Mouse (Mus musculus) kidney, adult 2 months (tissue): ENCODE measurements around the gene Pitpnm3. TPM values are rescaled to one million over a fixed set of nuclear protein-coding genes. Genes with fewer than 3 reads are reported as not detected.

ENCODE experiments used
- DNase-seq: peaks from one replicate; pipeline ENCODE4 v3.0.0; 2021
- H3K27ac ChIP-seq: fragments of 200-500 bp; 2 replicates; pipeline ENCODE4 v1.5.1; 2012; ENCODE audit warnings: low read depth, low read length, control low read depth, inconsistent platforms; ENCODE audit not compliant: insufficient read depth
- H3K27me3 ChIP-seq: fragments of 200-500 bp; replicated peaks from 2 replicates; pipeline ENCODE4 v1.6.1; 2012; ENCODE audit warnings: mild to moderate bottlenecking, moderate library complexity, low read length, inconsistent platforms; ENCODE audit not compliant: control insufficient read depth, insufficient read depth
- H3K36me3 ChIP-seq: fragments of 200-500 bp; 2 replicates; pipeline ENCODE4 v1.6.1; 2012; ENCODE audit warnings: mild to moderate bottlenecking, moderate library complexity, low read length, inconsistent platforms; ENCODE audit not compliant: control insufficient read depth, insufficient read depth
- H3K4me1 ChIP-seq: fragments of 200-500 bp; 2 replicates; pipeline ENCODE4 v1.6.1; 2011; ENCODE audit warnings: low read length; ENCODE audit not compliant: control insufficient read depth, insufficient read depth
- H3K4me3 ChIP-seq: fragments of 200-500 bp; 2 replicates; pipeline ENCODE4 v1.5.1; 2011; ENCODE audit warnings: mild to moderate bottlenecking, low read depth, low read length, control low read depth; ENCODE audit not compliant: insufficient read depth
- CTCF ChIP-seq: fragments of 200-500 bp; conservative IDR thresholded peaks from 2 replicates; pipeline ENCODE4 v1.5.1; 2011; ENCODE audit warnings: low read depth, mild to moderate bottlenecking, control low read depth, low read length, moderate library complexity, mixed read lengths; ENCODE audit not compliant: insufficient read depth, insufficient read length
- POLR2A ChIP-seq: fragments of 200-500 bp; IDR thresholded peaks from one replicate; pipeline ENCODE4 v1.6.1; 2011; ENCODE audit warnings: low read depth, low read length, control low read depth
- WGBS: fragments of 180-500 bp; shearing (Covaris S2); methylation state at CpG from one replicate; pipeline ENCODE4 v1.1.7; 2018; 5-methylcytosine and 5-hydroxymethylcytosine counted together
- polyA plus RNA-seq: library from polyadenylated mRNA; depleted of rRNA; stranded (reverse); fragments of >200 nt; gene quantifications from 2 replicates; pipeline ENCODE4 v1.2.3, GENCODE M21; 2012

The Pitpnm3 gene
- polyA plus RNA-seq, 1 experiment, result 4.7 TPM

DNA sequence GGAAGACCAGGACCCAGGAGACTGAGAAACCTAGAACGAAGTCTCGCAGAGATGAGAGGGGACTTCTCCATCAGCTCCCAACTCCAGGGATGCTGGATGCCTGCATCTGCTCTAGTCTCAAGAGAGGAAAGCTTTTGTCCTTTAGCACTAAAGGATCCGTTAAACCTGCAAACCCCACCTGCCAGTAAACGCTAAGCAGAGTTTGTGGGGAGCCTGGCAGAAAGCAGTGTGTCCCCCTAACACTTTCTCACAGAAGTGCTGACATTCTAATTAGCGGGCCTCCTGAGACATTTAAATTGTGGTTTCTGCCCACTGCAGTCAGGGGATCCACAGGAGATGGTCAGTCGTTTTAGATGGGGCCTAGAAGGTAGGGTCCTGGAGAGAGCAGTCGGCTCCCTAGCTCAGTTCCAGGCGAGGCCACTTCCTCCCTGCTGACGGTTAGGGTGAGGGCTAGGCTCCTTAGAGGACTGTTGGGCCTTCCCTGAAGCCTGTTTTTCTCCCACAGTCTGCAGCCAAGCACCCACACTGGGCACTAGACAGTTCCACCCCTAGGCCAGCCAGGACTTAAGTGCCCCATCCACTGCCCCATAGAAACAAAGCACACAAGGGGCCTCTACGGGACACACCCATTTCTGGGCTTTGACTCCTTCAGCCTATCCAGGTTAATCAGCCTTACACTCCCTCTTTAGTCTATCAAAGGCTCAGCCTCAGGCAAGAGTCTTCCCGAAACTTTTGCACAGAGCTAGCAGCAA lies 829 bp upstream of the Pitpnm3 start:
- WGBS, result 78% methylated on average over 11 of the region's 11 CpGs
- Histone ChIP-seq H3K4me1 (peaks cover 3% of the 10 kb centered on the region; the same call in 1 of the 2 replicates), H3K27me3 (no peaks in the 10 kb centered on the region), H3K4me3 (peak overlapping the region; percentile 62; the same call in 1 of the 2 replicates), H3K36me3 (no peaks in the 10 kb centered on the region), H3K27ac (no peak overlapping the region)
- no peak for TF ChIP-seq CTCF
- no peak for TF ChIP-seq POLR2A
- DNase-seq, result no peak

- 31% methylated on average over 24 of the region's 24 CpGs for WGBS
- Histone ChIP-seq H3K4me1 (peaks cover 3% of the 10 kb centered on the region; the same call in 1 of the 2 replicates), H3K36me3 (no peaks in the 10 kb centered on the region), H3K4me3 (peak overlapping the region; percentile 62), H3K27ac (no peak overlapping the region), H3K27me3 (no peaks in the 10 kb centered on the region)
- DNase-seq, result no peak
- TF ChIP-seq CTCF, result no peak
- no peak for TF ChIP-seq POLR2A
These were observed 819 bp downstream of the Pitpnm3 start for GRCm38 (mm10) chr11:72134536-72135382.

DNA sequence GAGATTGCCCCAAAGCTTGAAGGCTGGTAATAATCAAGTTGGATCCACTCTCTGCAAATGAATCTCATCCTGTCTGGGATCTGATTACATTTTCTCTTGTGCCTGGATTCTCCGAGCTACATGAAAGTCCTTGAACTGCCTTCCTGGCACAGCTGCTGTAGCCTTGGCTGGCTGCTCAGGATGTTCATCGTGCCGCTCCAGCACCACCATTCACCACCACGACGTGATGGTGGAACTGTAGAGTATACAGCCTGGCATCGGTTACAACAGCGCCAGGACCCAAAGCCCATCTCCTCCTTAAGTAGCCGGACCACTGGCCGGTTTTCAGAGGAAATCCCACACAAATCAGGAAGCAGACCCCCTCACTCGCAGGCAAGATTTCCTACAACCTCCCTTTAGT lies 2.5 kb downstream of the Pitpnm3 start:
- 60% methylated on average over 10 of the region's 10 CpGs for WGBS
- Histone ChIP-seq H3K27me3 (no peaks in the 10 kb centered on the region), H3K4me3 (no peak overlapping the region), H3K4me1 (peaks cover 3% of the 10 kb centered on the region; the same call in 1 of the 2 replicates), H3K27ac (peak overlapping the region; percentile 92), H3K36me3 (no peaks in the 10 kb centered on the region)
- no peak for TF ChIP-seq CTCF
- no peak for DNase-seq

- TF ChIP-seq POLR2A (no peak), CTCF (no peak)
- H3K4me3 ChIP-seq, result no peak overlapping the region
- WGBS, result 4% methylated on average over 3 of the region's 3 CpGs
- DNase-seq, result peak; percentile 83
- peaks cover 3% of the 10 kb centered on the region; the same call in 1 of the 2 replicates for H3K4me1 ChIP-seq
- no peaks in the 10 kb centered on the region for H3K27me3 ChIP-seq
- H3K27ac ChIP-seq, result peak overlapping the region; percentile 92
- no peaks in the 10 kb centered on the region for H3K36me3 ChIP-seq
These were observed 3.3 kb downstream of the Pitpnm3 start for GRCm38 (mm10) chr11:72132266-72132665.

DNA sequence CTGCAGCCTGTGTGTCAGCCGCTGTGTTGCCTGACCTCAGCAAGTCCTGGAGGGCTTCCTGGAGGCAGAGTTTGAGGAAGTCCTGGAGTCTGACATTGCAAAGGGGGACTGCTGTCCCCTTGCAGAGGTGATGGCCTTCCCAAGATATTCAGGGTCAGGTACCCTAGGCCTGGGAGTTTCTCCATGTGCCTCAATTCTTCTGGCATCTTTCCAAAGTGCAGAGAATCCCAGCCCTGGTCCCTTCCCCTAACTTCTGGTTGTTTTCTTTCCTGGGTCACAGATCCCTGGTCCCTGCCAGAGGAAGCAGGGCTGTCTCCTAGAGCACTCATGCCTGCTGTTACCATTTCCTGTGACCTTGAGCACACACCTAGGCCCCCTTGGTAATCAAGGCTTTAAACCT lies 3.9 kb downstream of the Pitpnm3 start:
- TF ChIP-seq CTCF, result no peak
- no peak for TF ChIP-seq POLR2A
- no peaks in the 10 kb centered on the region for H3K27me3 ChIP-seq
- peaks cover 3% of the 10 kb centered on the region; the same call in 1 of the 2 replicates for H3K4me1 ChIP-seq
- H3K4me3 ChIP-seq, result no peak overlapping the region
- no peaks in the 10 kb centered on the region for H3K36me3 ChIP-seq
- peak overlapping the region; percentile 92 for H3K27ac ChIP-seq
- WGBS, result 89% methylated on average over 1 of the region's 1 CpGs
- DNase-seq, result peak; percentile 24

GRCm38 (mm10) chr11:72130905-72131304 lies 4.7 kb downstream of the Pitpnm3 start:
- Histone ChIP-seq H3K27ac (peak overlapping the region; percentile 43; the same call in 1 of the 2 replicates), H3K27me3 (no peaks in the 10 kb centered on the region), H3K4me3 (no peak overlapping the region), H3K4me1 (peaks cover 3% of the 10 kb centered on the region; the same call in 1 of the 2 replicates), H3K36me3 (no peaks in the 10 kb centered on the region)
- WGBS, result 81% methylated on average over 3 of the region's 3 CpGs
- TF ChIP-seq CTCF (no peak), POLR2A (no peak)
- no peak for DNase-seq

DNA sequence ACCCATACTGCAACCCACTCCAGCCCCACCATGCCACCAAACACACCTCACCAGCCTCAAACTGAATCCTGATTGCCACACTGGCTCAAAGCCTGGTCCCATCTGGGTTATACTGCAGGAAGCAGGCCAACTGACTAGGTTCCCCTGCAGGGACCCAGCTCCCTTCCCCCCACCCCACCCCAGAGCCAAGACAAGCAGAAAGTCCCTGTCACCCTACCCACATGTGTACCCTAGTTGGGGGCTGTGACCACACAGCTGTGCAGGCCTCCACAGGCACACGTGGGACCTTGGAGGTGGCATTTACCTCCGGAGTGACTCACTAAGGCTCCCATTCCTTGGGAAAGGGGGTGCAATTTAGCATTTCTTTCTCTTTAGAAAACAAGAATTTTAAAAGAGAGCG lies 5.1 kb downstream of the Pitpnm3 start:
- DNase-seq, result no peak
- no peaks in the 10 kb centered on the region for H3K36me3 ChIP-seq
- peaks cover 3% of the 10 kb centered on the region; the same call in 1 of the 2 replicates for H3K4me1 ChIP-seq
- H3K4me3 ChIP-seq, result no peak overlapping the region
- no peaks in the 10 kb centered on the region for H3K27me3 ChIP-seq
- TF ChIP-seq CTCF (no peak), POLR2A (no peak)
- WGBS, result 73% methylated on average over 3 of the region's 3 CpGs
- no peak overlapping the region for H3K27ac ChIP-seq
